ENCODE assay signal across 10 mouse cellular contexts in the genomic region with DNA sequence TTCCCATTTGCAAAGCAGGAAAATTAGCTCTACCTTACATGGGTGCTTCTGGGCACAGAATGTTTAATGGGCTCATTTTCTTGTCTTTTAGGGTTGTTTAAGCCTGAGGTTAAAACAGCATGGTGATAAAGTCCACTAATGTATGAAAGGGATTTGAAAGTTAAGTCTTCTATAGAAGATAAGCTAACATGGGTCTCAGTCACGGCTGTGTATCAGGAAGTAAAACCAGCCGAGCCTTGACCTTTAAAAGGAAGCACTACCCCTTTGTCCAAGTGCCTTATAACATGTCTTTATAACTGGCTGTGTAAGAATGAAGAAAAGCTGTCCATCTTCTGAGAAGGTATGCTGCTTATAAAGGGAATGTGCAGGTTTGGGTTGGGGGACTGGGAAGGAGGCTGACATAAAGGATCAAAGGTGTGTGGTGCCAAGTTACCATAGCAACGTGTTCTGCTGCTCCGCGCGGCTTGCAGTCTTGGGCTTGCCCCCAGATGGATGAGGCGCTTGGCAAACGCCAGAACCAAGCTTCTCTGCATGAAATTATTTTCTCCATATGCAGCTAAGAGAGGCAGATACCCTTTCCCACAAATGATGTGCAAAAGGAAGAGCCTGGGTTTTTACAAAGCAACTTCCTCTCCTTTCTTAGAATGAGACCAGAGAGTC. TPM values are rescaled to one million over a fixed set of nuclear protein-coding genes. Genes with fewer than 3 reads are reported as not detected.
DNase-seq lines count a peak whose midpoint lies in the region; ATAC-seq and TF ChIP-seq lines count a peak whose summit lies in the region.
"Had no signal": no experiment of that assay in that cellular context is flagged by ENCODE, and none has a peak within 500 bp of the region (broad histone marks: within the 10 kb centered on the region; RNA-seq: fewer than 3 reads in every experiment).

No protein-coding gene starts in this region.

- no peak for ATAC-seq in liver, embryonic 16.5 days (ENCODE audit: low read depth)
- ATAC-seq: Patski had no signal

- H3K9ac ChIP-seq in liver, embryonic 16.5 days (ENCODE audit: low read depth, low read length): no peak overlapping the region

- no peaks in the 10 kb centered on the region for H3K9me3 ChIP-seq in heart, embryonic 10.5 days
- H3K9me3 ChIP-seq in liver, embryonic 16.5 days (replicated peaks; ENCODE audit: control insufficient read depth, low read length): no peaks in the 10 kb centered on the region
- H3K9me3 ChIP-seq: megakaryocyte, embryonic 14.5 days had no signal

- WGBS in spleen, adult 2 months: 37% methylated on average over 8 of the region's 8 CpGs
- 24% methylated on average over 8 of the region's 8 CpGs for WGBS in heart, embryonic 10.5 days
- 20% methylated on average over 8 of the region's 8 CpGs for WGBS in liver, embryonic 16.5 days (ENCODE audit: insufficient replicate concordance)
- WGBS in thymus, adult 2 months: 43% methylated on average over 8 of the region's 8 CpGs

- no peak for TF ChIP-seq CTCF in spleen, adult 2 months (IDR thresholded peaks at IDR 0.05; ENCODE audit: extremely low read depth, insufficient read depth, insufficient read length, insufficient replicate concordance)
- TF ChIP-seq CTCF in layer of hippocampus, adult 2 months (conservative IDR thresholded peaks at IDR 0.05): no peak
- no peak for TF ChIP-seq CTCF in thymus, adult 2 months (IDR thresholded peaks at IDR 0.05; ENCODE audit: borderline replicate concordance, control insufficient read depth, extremely low read depth, insufficient read depth, low read length, poor library complexity)

- peak overlapping the region; percentile 60 for H3K27ac ChIP-seq in spleen, adult 2 months (ENCODE audit: insufficient read depth, low read length)
- H3K27ac ChIP-seq in heart, embryonic 10.5 days: peak overlapping the region; percentile 65
- H3K27ac ChIP-seq in layer of hippocampus, adult 2 months: peak overlapping the region; percentile 92
- peak overlapping the region; percentile 41 for H3K27ac ChIP-seq in liver, embryonic 16.5 days (ENCODE audit: low read length)
- H3K27ac ChIP-seq in thymus, adult 2 months (ENCODE audit: control insufficient read depth, insufficient read depth, low read length): no peak overlapping the region

- TF ChIP-seq POLR2A in spleen, adult 2 months (IDR thresholded peaks at IDR 0.05; ENCODE audit: low read depth, low read length): no peak
- no peak for TF ChIP-seq POLR2A in thymus, adult 2 months (IDR thresholded peaks at IDR 0.05; ENCODE audit: control insufficient read depth, extremely low read depth, insufficient read depth, low read length, poor library complexity)

- H3K4me1 ChIP-seq in spleen, adult 2 months (ENCODE audit: control insufficient read depth, insufficient read depth, insufficient read length): peaks cover 19% of the 10 kb centered on the region
- H3K4me1 ChIP-seq in heart, embryonic 10.5 days: peaks cover 28% of the 10 kb centered on the region
- H3K4me1 ChIP-seq in liver, embryonic 16.5 days (ENCODE audit: control insufficient read depth, low read depth, low read length): peaks cover 17% of the 10 kb centered on the region
- peaks cover 3% of the 10 kb centered on the region; the same call in 1 of the 2 replicates for H3K4me1 ChIP-seq in thymus, adult 2 months (replicated peaks; ENCODE audit: control insufficient read depth, insufficient read depth, low read length)

- H3K36me3 ChIP-seq in spleen, adult 2 months (ENCODE audit: control insufficient read depth, insufficient read depth, low read length): no peaks in the 10 kb centered on the region
- no peaks in the 10 kb centered on the region for H3K36me3 ChIP-seq in heart, embryonic 10.5 days
- H3K36me3 ChIP-seq in liver, embryonic 16.5 days (ENCODE audit: control insufficient read depth, insufficient read depth): no peaks in the 10 kb centered on the region
- H3K36me3 ChIP-seq in thymus, adult 2 months (ENCODE audit: control insufficient read depth, insufficient read depth, low read length): no peaks in the 10 kb centered on the region

- no peaks in the 10 kb centered on the region for H3K27me3 ChIP-seq in spleen, adult 2 months (ENCODE audit: control insufficient read depth, insufficient read depth, low read length)
- H3K27me3 ChIP-seq in heart, embryonic 10.5 days (ENCODE audit: insufficient read depth, poor library complexity, severe bottlenecking): no peaks in the 10 kb centered on the region
- no peaks in the 10 kb centered on the region; the same call in 1 of the 2 replicates for H3K27me3 ChIP-seq in liver, embryonic 16.5 days (ENCODE audit: control insufficient read depth, insufficient read depth, low read depth, low read length)
- H3K27me3 ChIP-seq in thymus, adult 2 months (ENCODE audit: control insufficient read depth, insufficient read depth, low read length): no peaks in the 10 kb centered on the region
- H3K27me3 ChIP-seq: Patski had no signal

- H3K4me3 ChIP-seq in spleen, adult 2 months (ENCODE audit: extremely low read depth, insufficient read depth, insufficient read length): peak overlapping the region; percentile 24; the same call in 1 of the 2 replicates
- no peak overlapping the region for H3K4me3 ChIP-seq in heart, embryonic 10.5 days
- H3K4me3 ChIP-seq in layer of hippocampus, adult 2 months: peak overlapping the region; percentile 37
- H3K4me3 ChIP-seq in liver, embryonic 16.5 days (ENCODE audit: low read depth, low read length): no peak overlapping the region
- H3K4me3 ChIP-seq in thymus, adult 2 months (ENCODE audit: control insufficient read depth, insufficient read depth, low read length): no peak overlapping the region

- 0 out of 2 replicates have a peak overlapping the region, but pooled peaks have one; percentile 8 for H3K4me2 ChIP-seq in liver, embryonic 16.5 days (ENCODE audit: low read depth, low read length)

- no peak for DNase-seq in spleen, adult 2 months (ENCODE audit: low read depth in 1 of 2, low spot score in 2 of 2)
- no peak for DNase-seq in spleen, postnatal 10 days (ENCODE audit: low spot score in 2 of 2)
- DNase-seq in embryo, embryonic 9.5 days (ENCODE audit: extremely low spot score): peak; percentile 46
- no peak for DNase-seq in heart, embryonic 10.5 days (ENCODE audit: low spot score)
- DNase-seq in layer of hippocampus, adult 2 months (ENCODE audit: low spot score in 2 of 2): peak; percentile 73 to 78
- peak; percentile 83 to 87 for DNase-seq in right cerebral cortex, postnatal 10 days (ENCODE audit: low spot score in 2 of 2)
- no peak for DNase-seq in thymus, adult 2 months

RNA-seq across cellular contexts. Expression of gene Eed, which starts 48.2 kb away (rescaled TPM):
- 19.9 and 21.3 TPM in 2 replicates for polyA plus RNA-seq in spleen, adult 2 months (2012; rRNA removed)
- 59.8 and 74.4 TPM in 2 replicates for polyA plus RNA-seq in heart, embryonic 10.5 days (2016; fragmentation: Nextera tagmentation; extraction: Ambion mirVana)
- 10 to 100 TPM; 37.2 to 42.2 TPM for total RNA-seq in layer of hippocampus, adult 2 months (2021)
- 25.7 and 26.2 TPM in 2 replicates for polyA plus RNA-seq in liver, embryonic 16.5 days (2015; fragmentation: Nextera tagmentation; extraction: Ambion mirVana)
- 25.5 and 27.2 TPM in 2 replicates for polyA plus RNA-seq in thymus, adult 2 months (2012; rRNA removed)

Comparison
In these comparisons a context has a peak if more than half of its experiments do, and no peak if none do; other contexts are left out.
1. DNase-seq: peak in embryo, embryonic 9.5 days (single experiment), layer of hippocampus, adult 2 months (2 of 2) and right cerebral cortex, postnatal 10 days (2 of 2); none in spleen, adult 2 months (0 of 2), spleen, postnatal 10 days (0 of 2), heart, embryonic 10.5 days (single experiment) and thymus, adult 2 months (single experiment).
2. H3K4me3 ChIP-seq: peak in spleen, adult 2 months (single experiment) and layer of hippocampus, adult 2 months (single experiment); none in heart, embryonic 10.5 days (single experiment), liver, embryonic 16.5 days (single experiment) and thymus, adult 2 months (single experiment).